Mouse (Mus musculus) colon, adult 2 months (tissue): ENCODE measurements around the gene Gm8020. TPM values are rescaled to one million over a fixed set of nuclear protein-coding genes. Genes with fewer than 3 reads are reported as not detected.

Source experiments
- polyA plus RNA-seq: library from polyadenylated mRNA; depleted of rRNA; stranded (reverse); fragments of >200 nt; gene quantifications from 2 replicates; pipeline ENCODE4 v1.2.3, GENCODE M21; 2012; rRNA removed

Gm8020 gene
- polyA plus RNA-seq, result not detected in 2 replicates

DNA sequence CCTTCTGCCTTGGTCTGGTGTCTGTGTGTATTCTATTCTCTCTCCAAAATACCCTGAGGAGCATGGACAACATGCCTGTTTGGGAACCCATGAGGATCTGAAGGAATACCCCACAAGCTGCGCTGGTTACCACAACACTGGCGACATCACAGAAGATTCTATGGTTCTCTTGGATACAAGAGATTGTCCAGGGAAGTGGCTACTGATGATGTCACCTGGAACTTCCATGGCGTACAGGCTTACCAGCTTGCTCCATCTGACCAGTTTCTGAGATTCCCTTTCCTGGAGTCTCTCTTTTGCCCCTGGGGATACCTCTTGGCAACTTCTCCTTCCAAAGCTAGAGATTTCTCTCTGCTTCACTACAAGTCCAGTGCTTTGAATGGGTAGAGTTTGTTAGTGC lies at the start of gene Gm8020:
Gm8020 (minus strand) TSS at position 101 of the 400 bp plus-strand sequence.

DNA sequence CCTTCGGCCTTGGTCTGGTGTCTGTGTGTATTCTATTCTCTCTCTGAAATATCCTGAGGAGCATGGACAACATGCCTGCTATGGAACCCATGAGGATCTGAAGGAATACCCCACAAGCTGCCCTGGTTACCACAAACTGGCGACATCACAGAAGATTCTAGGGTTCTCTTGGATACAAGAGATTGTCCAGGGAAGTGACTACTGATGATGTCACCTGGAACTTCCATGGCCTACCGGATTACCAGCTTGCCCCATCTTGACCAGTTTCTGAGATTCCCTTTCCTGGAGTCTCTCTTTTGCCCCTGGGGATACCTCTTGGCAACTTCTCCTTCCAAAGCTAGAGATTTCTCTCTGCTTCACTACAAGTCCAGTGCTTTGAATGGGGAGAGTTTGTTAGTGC lies 22.0 kb upstream of the Gm8020 start, which contains the start of gene Gm8024:
Gm8024 (minus strand) TSS at position 101 of the 400 bp plus-strand sequence.

DNA sequence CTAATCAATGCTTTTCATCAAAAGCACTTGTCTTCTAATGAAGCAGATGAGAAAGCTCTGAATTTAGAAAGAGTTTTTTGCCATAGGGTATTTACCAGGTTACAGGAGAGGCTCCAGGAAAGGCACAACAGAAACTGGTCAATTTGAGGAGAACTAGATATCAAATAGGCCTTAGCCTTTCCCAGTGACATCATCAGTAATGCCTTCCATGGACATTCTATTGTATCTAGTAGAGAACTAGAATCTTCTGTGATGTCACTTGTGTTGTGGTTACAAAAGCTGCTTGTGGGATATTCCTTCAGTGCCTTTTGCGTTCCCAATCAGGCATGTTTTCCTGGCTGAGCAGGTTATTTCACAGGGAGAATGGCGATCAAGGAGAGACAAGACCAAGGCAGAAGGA lies 38.6 kb downstream of the Gm8020 start, which contains the start of gene Gm8011:
Gm8011 (plus strand) TSS at position 301 of the 400 bp plus-strand sequence.

Other genes starting within 250 kb of the Gm8020 start
- gene Gm17026, start 242.3 kb downstream of the Gm8020 start, polyA plus RNA-seq, result not detected in 2 replicates
- gene Gm9611, start 205.0 kb downstream of the Gm8020 start, polyA plus RNA-seq, result not detected in 2 replicates
- not detected in 2 replicates for gene Gm7995, start 192.1 kb downstream of the Gm8020 start, polyA plus RNA-seq
- not detected in 2 replicates for gene Gm8005, start 62.7 kb downstream of the Gm8020 start, polyA plus RNA-seq
- not detected in 2 replicates for gene Gm8011, start 38.5 kb downstream of the Gm8020 start, polyA plus RNA-seq
- not detected in 2 replicates for gene Gm8024, start 21.9 kb upstream of the Gm8020 start, polyA plus RNA-seq
- gene Gm17124, start 97.5 kb upstream of the Gm8020 start, polyA plus RNA-seq, result not detected in 2 replicates
- gene Gm3633, start 139.6 kb upstream of the Gm8020 start, polyA plus RNA-seq, result not detected in 2 replicates
- not detected in 2 replicates for gene Gm10378, start 153.6 kb upstream of the Gm8020 start, polyA plus RNA-seq